Mouse (Mus musculus) stomach, embryonic 16.5 days (tissue): Measurements from ENCODE around the gene Pnmt. TPM values are rescaled to one million over a fixed set of nuclear protein-coding genes. Genes with fewer than 3 reads are reported as not detected.

ENCODE experiments used
- ATAC-seq: fragments of 200-750 bp; cut with Nextera tagmentation; 2 replicates; pipeline ENCODE4 v1.8.0; 2017; ENCODE audit warnings: moderate number of reproducible peaks, moderate TSS enrichment; ENCODE audit not compliant: insufficient read depth, low FRiP score
- H3K27ac ChIP-seq: fragments of 300-500 bp; sonication (generic); 2 replicates; pipeline ENCODE4 v1.5.1; 2014; ENCODE audit warnings: low read length
- H3K27me3 ChIP-seq: fragments of 300-500 bp; sonication (generic); 2 replicates; pipeline ENCODE4 v1.6.1; 2014; ENCODE audit warnings: low read length, control low read depth, mixed read lengths; ENCODE audit not compliant: control insufficient read depth, insufficient read depth
- H3K36me3 ChIP-seq: fragments of 300-500 bp; sonication (generic); 2 replicates; pipeline ENCODE4 v1.6.1; 2014; ENCODE audit warnings: low read length; ENCODE audit not compliant: control insufficient read depth, insufficient read depth
- H3K4me1 ChIP-seq: fragments of 300-500 bp; sonication (generic); 2 replicates; pipeline ENCODE4 v1.6.1; 2014; ENCODE audit warnings: low read length, control low read depth, mixed read lengths; ENCODE audit not compliant: control insufficient read depth, insufficient read depth
- H3K4me2 ChIP-seq: fragments of 300-500 bp; sonication (generic); 2 replicates; pipeline ENCODE4 v1.6.1; 2014; ENCODE audit warnings: low read depth, low read length, mixed read lengths
- H3K4me3 ChIP-seq: fragments of 300-500 bp; sonication (generic); replicated peaks from 2 replicates; pipeline ENCODE4 v1.5.1; 2014; ENCODE audit warnings: mild to moderate bottlenecking, low read length
- H3K9ac ChIP-seq: fragments of 300-500 bp; sonication (generic); 2 replicates; pipeline ENCODE4 v1.6.1; 2014; ENCODE audit warnings: low read length
- H3K9me3 ChIP-seq: fragments of 300-500 bp; sonication (generic); replicated peaks from 2 replicates; pipeline ENCODE4 v1.6.1; 2016; ENCODE audit warnings: low read length, control low read depth; ENCODE audit not compliant: control insufficient read depth
- WGBS: fragments of 180-500 bp; shearing (Covaris S2); extraction: QIAGEN DNeasy Blood & Tissue Kit; methylation state at CpG from one replicate; pipeline ENCODE4 v1.1.7; 2014; 5-methylcytosine and 5-hydroxymethylcytosine counted together
- polyA plus RNA-seq: library from polyadenylated mRNA; unstranded; fragments of >200 nt; fragmentation: Nextera tagmentation; extraction: Ambion mirVana; gene quantifications from 2 replicates; pipeline ENCODE4 v1.2.1, GENCODE M21; 2015

The Pnmt gene
- polyA plus RNA-seq, 1 experiment from 2014 or later, result 0.15 TPM

DNA sequence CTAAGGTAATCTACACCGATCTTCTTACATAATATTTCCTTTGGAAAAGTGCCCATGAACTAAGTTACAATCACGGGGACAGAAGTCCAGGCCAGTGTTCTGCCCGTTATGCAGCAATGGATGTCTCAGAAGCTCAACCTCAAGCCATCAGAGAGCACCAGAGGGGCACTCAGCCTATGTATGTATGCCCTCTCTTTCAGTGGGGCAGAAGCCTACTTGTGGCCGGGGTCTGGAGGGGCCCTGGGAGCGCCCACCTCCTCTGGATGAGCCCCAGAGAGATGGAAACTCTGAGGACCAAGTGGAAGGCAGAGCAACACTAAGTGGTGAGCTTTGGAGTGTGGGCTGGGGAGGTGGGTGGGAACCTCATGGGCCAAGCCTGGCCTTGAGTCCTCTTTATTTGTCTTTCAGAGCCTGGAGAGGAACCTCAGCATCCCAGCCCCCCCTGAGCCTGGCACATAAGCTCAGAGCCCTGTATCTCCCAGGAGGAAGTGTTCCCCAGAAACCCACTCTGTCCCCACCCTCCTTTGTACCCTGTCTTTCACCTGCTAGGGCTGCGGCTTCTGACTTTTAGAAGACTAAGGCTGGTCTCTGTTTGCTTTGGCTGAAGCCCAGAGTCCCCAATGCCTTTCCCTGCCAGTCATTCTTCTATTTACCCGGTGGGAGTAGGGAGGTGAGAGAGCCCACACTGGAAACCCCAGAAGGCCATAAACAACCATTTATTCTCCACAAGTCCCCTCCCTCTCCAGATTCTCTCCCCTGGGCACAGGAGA is 29.4 kb upstream of the Pnmt start:
- 66% methylated on average over 7 of the region's 7 CpGs for WGBS
- Histone ChIP-seq H3K27ac (peak overlapping the region; percentile 94), H3K4me3 (no peak overlapping the region), H3K4me2 (peak overlapping the region; percentile 73), H3K9ac (no peak overlapping the region; the same call in 1 of the 2 replicates), H3K9me3 (no peaks in the 10 kb centered on the region), H3K36me3 (no peaks in the 10 kb centered on the region), H3K27me3 (peaks cover under 1% of the 10 kb centered on the region; the same call in 1 of the 2 replicates), H3K4me1 (peaks cover 33% of the 10 kb centered on the region)
- ATAC-seq, result peak; percentile 63

DNA sequence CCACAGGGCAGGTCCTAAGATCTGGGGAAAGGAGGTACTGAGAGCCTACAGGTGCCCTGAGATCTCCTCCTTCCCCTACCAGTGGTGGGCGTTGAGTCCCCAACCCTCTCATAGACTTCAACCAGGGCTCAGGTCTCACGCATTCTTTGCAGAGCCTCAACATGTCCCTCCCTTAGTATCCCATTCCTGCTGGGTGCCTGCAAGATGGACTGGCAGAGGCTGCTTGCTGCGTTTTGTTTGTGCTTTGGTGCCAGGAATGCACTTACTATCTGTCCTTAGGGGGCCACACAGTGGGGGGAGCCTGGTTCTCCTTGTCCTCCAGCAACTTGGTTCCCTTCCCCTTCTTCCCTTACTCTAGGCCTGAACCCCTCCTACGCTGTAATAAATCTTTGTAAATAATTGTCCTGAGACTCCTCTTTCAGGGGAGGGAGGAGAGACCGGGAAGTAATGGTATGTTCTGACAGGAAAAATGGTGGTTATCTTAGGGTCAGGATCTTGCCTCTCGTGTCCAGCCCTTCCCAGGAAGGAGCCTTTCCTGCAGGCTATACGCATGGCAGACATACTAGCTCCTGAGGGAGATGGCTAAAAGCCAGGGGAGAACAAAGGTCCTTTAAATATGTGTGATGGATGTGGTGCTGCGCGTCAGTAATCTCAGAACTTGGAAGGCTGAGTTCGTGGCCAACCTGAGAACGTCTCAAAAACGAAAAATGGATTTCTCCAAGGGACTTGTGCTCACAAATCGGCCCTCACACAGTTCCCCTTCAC is 28.7 kb upstream of the Pnmt start:
- H3K9ac ChIP-seq, result peak overlapping the region; percentile 64
- H3K36me3 ChIP-seq, result no peaks in the 10 kb centered on the region
- peak overlapping the region; percentile 80 for H3K4me3 ChIP-seq
- peak overlapping the region; percentile 94 for H3K27ac ChIP-seq
- no peaks in the 10 kb centered on the region for H3K27me3 ChIP-seq
- ATAC-seq, result no peak; the same call in 1 of the 2 replicates
- peak overlapping the region; percentile 73 for H3K4me2 ChIP-seq
- H3K4me1 ChIP-seq, result peaks cover 33% of the 10 kb centered on the region
- WGBS, result 5% methylated on average over 13 of the region's 13 CpGs
- H3K9me3 ChIP-seq, result no peaks in the 10 kb centered on the region

DNA sequence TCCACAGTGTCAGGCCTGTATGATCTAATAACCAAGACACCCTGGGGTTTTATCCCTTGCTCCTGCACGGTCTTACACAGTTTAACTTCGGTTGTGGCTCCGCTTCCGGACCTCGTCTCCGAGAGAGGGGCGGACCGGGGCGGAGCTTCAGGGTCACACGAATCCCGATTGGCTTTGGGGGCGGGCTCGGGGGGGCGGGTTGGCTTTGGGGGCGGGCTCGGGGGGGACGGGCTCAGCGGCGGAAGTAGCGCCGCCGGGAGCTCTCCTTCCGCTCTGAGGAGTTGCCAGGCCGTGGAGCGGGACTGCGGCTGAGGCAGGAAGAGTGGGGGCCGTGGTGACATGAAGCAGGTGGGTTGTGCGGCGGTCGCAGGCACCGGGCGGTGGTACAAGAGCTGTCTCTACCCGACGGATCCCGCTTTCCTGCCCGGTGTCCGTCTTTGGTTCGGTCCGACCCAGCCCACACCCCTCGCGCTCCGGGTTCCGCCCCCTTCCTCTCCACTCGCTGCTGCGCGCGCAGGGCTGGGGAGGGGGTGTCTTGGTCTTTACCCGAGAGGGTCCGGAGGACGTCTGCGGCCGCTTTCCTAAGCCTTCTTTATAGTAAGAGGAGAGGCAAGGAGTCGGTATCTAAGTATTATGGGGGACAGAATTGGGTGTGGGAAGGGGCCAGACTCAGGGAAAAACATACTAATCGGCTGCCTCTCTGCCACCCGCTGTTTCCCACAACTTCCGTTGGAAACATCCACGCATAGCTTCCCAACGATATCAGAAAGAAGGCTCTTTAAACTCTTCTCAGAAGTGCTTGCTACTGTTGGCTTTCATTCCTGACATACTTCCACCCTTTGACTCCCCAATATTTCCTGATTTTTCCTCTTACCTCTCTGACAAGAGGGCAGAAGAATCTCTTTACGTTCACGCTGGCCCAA is 27.8 kb upstream of the Pnmt start, which contains the start of gene Stard3:
Gene Stard3 (plus strand): TSS at position 208 of the 923 bp plus-strand sequence.
- peaks cover 33% of the 10 kb centered on the region for H3K4me1 ChIP-seq

DNA sequence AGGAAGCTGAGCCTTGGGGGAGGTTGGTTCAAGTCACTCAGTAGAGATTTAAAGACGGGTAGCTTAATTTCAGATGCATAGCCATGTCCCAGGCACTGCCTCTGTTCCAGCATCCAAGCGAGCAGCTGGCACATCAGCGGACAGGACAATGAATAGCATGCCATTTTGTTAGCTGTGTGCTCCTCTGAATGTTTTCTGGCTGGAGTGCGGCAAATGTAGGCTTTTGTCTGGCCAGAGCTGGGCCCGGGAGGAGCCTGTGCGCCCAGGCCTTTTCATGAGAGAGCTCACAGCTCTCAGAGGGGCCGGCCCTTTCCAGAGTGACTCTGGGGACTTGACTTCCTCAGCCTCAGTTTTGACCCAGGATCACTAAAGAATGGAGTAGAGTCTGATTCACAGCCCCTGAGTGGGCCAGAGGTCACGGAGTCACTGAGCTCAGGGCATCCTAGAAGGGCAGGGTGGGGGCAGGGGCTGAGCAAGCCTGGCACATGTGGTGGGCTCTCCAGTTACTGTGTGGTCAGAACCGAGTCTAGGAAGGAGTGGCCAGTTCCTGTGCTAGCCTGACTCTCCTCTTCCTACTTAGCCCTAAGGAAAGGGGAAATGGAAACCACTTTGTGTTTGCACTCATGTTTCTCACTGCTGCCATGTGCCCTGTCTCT is 25.3 kb upstream of the Pnmt start:
- no peaks in the 10 kb centered on the region for H3K27me3 ChIP-seq
- no peak overlapping the region for H3K4me2 ChIP-seq
- no peak overlapping the region for H3K4me3 ChIP-seq
- no peaks in the 10 kb centered on the region for H3K9me3 ChIP-seq
- 69% methylated on average over 9 of the region's 9 CpGs for WGBS
- peak overlapping the region; percentile 37; the same call in 1 of the 2 replicates for H3K9ac ChIP-seq
- peaks cover 36% of the 10 kb centered on the region for H3K4me1 ChIP-seq
- peak overlapping the region; percentile 34; the same call in 1 of the 2 replicates for H3K27ac ChIP-seq
- no peak for ATAC-seq
- H3K36me3 ChIP-seq, result no peaks in the 10 kb centered on the region

More for the DNA sequence above, 27.8 kb upstream of the Pnmt start, which contains the start of gene Stard3:
- Histone ChIP-seq H3K27ac (peak within 1 kb of the TSS; percentile 94), H3K4me2 (peak within 1 kb of the TSS; percentile 73), H3K9me3 (no peaks in the 10 kb centered on the region), H3K27me3 (no peaks in the 10 kb centered on the region), H3K4me3 (peak within 1 kb of the TSS; percentile 80), H3K9ac (peak within 1 kb of the TSS; percentile 86), H3K36me3 (no peaks in the 10 kb centered on the region)
- WGBS, result under 1% methylated on average over 56 of the region's 60 CpGs
- peak; percentile 87 for ATAC-seq

DNA sequence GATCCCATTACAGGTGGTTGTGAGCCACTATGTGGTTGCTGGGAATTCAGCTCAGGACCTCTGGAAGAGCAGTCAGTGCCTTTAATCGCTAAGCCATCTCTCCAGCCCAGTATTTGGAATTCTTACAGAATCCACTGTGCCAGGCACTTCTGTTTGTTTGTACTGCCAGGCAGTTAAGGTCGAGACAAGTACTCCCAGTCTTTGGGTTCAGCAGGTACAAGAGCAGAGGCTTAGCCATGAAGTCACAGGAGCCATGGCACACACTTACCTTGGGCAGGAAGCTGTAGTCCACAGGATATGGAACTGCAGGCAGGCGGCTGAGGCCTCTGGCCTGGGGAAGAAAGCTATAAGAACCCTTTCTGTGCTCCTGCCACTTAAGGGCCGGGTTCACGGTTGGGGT is 22.4 kb upstream of the Pnmt start:
- H3K4me2 ChIP-seq, result no peak overlapping the region
- H3K27me3 ChIP-seq, result no peaks in the 10 kb centered on the region
- no peak overlapping the region for H3K4me3 ChIP-seq
- 67% methylated on average over 5 of the region's 5 CpGs for WGBS
- H3K27ac ChIP-seq, result peak overlapping the region; percentile 22; the same call in 1 of the 2 replicates
- ATAC-seq, result no peak
- no peak overlapping the region for H3K9ac ChIP-seq
- no peaks in the 10 kb centered on the region for H3K36me3 ChIP-seq
- no peaks in the 10 kb centered on the region for H3K9me3 ChIP-seq
- H3K4me1 ChIP-seq, result peaks cover 22% of the 10 kb centered on the region

DNA sequence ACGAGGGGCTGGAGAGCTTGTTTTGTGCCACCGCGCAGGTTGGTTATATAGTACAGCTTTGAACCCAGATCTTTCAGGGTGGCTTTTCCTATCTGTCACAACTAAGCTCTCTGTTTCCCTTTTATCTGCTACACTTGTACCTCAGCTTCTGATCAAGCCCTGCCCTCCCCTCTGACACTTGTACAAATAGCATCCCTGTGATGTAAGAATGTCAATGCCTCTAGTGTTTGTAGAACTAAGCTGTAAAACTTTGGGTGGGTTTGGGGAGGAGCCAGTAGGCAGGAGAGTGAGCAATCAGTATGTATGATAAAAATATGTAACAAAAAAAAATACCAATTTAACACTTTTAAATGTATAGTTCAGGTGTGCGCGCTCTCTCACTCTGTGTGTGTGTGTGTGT is 21.8 kb upstream of the Pnmt start:
- no peaks in the 10 kb centered on the region for H3K36me3 ChIP-seq
- H3K27ac ChIP-seq, result peak overlapping the region; percentile 22; the same call in 1 of the 2 replicates
- H3K27me3 ChIP-seq, result no peaks in the 10 kb centered on the region
- no peak overlapping the region for H3K4me3 ChIP-seq
- no peak overlapping the region for H3K9ac ChIP-seq
- no peak overlapping the region for H3K4me2 ChIP-seq
- peaks cover 16% of the 10 kb centered on the region for H3K4me1 ChIP-seq
- H3K9me3 ChIP-seq, result no peaks in the 10 kb centered on the region
- ATAC-seq, result no peak
- WGBS, result 80% methylated on average over 5 of the region's 5 CpGs

DNA sequence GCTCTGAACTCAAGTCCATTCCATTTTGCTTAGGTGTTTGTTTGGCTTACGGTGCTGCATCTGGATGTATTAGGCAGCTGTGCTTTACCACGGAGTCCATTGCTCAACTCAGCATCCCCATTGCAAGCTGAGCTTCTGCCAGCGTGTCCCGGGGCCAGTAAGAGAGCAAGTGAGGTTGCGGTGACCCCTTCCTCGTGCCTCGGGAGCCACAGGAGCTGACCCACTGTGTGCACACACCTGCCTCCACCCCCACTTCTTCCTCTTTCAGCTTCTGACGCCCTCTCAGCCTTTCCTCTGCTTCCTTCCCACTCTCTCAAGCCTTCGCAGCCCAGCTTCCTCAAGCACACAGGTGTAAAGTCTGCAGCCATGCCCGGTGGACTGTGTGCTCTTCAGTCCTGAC is 20.0 kb upstream of the Pnmt start:
- Histone ChIP-seq H3K9me3 (no peaks in the 10 kb centered on the region), H3K27me3 (no peaks in the 10 kb centered on the region), H3K4me3 (no peak overlapping the region), H3K9ac (no peak overlapping the region), H3K27ac (no peak overlapping the region), H3K36me3 (no peaks in the 10 kb centered on the region), H3K4me1 (peaks cover 9% of the 10 kb centered on the region), H3K4me2 (no peak overlapping the region)
- ATAC-seq, result no peak
- WGBS, result 70% methylated on average over 10 of the region's 10 CpGs

DNA sequence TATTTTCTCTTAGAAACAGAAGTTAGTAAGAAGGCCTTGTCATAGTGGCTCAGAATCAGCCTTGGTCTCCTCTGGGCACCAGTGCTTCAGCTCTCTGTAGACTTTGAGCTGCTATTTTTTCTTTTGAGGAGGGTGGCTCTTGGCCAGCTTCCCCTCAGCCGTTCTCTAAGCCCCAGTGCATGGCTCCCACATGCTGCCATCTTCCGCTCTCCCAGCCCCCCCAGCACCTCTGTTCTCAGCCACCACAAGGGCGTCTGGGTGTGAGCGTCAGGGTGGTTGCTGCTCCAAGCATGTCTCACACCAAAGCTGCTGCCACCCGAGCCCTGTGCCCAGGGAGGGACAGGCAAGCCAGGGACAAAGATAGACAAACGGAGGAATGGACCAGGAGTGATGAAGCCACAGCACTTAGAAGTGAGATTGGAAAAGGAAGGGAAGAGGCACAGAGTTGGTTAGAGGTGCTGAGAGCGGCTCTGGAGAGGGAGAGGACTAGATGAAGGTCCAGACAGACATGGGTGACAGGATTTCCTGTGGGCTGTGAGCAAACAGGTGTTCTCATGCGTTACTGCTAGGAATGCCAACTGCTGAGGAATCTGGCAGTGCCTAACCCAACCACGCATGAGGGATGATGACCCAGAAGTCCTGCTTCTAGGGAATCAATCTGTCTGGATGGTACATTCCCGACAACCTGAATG is 18.9 kb upstream of the Pnmt start:
- H3K9ac ChIP-seq, result no peak overlapping the region
- H3K36me3 ChIP-seq, result no peaks in the 10 kb centered on the region
- H3K4me2 ChIP-seq, result no peak overlapping the region
- WGBS, result 73% methylated on average over 10 of the region's 10 CpGs
- no peak overlapping the region for H3K27ac ChIP-seq
- peaks cover 16% of the 10 kb centered on the region for H3K4me1 ChIP-seq
- no peak overlapping the region for H3K4me3 ChIP-seq
- no peaks in the 10 kb centered on the region for H3K9me3 ChIP-seq
- ATAC-seq, result no peak
- H3K27me3 ChIP-seq, result no peaks in the 10 kb centered on the region
